Mouse (Mus musculus) right cerebral cortex, postnatal 25 days (tissue): Measurements from ENCODE around the gene Aff1.

ENCODE experiments used
- DNase-seq: peaks from one replicate; pipeline ENCODE4 v3.0.0; 2022

Gene Aff1

DNA sequence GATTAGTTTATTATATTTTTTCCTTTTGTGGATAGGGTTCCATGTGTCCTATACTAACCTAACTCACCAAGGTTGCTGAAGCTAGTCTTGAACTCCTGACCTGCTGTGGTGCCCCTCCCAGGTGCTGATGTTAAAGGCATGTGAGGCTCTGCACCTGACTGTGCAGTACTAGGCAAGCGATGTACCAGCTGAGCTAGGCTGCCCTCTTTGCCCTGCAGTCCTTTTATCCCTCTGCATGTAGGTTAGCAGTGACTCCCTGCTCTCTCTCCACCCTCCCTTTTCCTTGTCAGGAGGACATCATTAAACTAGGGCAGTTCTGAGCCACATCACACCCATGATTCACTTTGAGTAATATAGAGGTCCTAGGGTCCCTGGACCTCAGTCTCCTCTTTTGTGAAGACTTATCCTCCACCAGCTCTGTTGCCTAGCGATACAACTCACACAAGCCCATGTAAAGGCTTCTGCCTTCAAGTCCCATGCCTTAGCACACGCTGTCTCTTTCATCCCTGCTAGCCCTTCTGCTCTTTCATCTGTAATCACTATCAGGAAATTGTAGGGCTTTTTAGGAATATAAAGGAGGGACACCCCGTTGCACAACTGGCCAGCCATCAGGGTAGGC, 35.7 kb downstream of the Aff1 start:
- DNase-seq: no peak

DNA sequence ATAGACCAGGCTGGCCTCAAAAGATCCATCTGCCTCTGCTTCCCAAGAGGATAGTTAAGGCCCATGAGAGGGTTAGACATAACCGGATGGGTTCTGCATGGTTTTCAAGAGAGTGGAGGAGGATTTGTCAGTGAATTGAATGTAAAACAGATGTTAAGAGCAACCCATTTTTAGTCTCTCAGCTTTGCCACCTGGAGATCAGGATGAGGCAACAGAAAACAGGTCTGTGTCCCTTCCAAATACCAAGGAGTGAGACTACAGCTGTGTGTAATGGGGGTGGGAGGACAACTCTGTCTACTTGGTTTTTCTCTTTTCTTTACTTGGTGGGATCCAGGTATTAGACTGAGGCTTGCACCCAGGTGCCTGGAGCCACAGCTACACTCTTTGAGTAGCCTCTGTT, 37.1 kb downstream of the Aff1 start:
- DNase-seq: no peak

DNA sequence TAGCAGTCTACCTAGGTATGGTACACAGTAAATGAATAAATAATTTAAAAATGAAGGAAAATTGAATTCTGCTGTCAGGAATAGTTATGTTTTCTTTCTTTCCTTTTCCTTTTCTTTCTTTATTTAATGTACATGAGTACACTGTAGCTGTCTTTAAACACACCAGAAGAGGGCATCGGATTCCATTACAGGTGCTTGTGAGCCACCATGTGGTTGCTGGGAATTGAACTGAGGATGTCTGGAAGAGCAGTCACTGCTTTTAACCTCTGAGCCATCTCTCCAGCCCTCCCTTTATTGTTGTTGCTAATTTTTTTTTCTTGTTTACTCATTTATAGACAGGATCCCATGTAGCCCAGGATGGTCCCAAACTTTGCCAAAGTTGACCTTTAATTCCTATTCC, 38.0 kb downstream of the Aff1 start:
- DNase-seq: no peak

DNA sequence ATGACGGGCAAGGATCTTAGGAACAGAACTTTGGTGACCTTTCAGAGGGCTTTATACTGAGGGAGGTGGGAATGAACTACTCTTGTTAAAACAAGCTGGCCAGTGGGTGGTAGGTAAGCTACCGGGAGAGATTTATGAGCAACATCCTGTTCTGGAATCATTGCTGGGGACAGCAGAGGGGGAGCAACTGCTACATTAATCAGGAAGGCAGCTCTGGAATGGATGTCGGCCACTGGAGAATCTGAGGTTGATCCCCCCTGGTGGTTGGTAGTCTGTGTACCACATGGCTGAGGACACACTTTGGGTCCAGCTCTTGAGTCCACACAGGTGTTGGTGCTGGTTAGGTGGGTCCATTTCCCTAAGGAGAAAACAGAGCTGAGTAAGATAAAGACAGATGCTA, 38.6 kb downstream of the Aff1 start:
- no peak for DNase-seq

DNA sequence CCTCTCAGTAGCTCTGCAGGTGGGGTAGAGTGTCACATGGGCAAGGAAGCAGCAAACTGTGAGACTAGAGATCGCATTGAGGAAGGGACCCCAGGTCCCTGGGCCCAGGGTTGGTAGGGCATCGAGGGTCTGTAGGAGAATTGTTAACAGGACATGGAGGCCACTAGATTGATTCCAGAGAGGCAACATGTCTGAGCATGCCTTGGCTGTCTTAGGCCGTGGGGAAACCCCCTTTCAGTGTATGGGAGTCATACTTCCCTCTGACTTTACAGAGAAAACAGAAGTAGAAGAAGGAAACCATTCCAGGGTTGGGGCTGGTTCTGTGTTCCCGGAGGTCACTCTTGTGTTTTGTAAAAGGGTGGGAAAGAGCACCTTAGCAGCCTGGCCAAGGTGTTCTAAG, 40.4 kb downstream of the Aff1 start:
- DNase-seq: no peak

DNA sequence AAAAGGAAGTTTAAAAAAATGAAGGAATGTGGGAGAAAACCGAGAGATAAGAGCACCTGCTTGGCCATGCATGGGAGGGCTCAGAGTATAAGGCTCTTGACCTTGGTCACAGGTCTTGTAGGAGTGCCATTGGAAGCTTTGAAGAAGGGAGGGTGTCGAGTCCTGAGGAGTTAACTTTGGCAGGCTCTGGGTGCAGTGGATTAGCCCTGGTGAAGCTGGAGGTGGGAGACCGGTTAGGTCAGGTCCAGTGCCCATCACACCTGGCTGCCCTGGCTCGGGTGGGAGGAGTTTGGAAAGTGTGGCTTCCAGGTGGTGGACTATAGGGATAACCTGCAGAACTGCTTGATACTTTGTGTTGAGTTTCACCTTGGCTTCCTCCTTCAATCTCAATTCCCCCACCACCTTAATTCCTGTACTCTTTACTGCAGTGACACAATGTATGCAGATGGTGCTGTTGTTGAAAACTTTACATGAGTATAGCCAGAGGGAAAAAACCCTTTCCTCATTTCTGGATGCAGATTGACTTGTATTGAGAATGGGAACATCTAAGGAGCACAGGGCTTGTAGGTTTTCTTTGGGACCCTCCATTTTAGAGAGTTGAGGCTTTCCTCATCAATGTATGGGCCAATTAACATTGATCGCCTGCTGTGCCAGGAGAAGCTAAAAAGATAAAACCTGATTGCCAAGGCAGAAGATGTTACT, 43.4 kb downstream of the Aff1 start:
- no peak for DNase-seq

DNA sequence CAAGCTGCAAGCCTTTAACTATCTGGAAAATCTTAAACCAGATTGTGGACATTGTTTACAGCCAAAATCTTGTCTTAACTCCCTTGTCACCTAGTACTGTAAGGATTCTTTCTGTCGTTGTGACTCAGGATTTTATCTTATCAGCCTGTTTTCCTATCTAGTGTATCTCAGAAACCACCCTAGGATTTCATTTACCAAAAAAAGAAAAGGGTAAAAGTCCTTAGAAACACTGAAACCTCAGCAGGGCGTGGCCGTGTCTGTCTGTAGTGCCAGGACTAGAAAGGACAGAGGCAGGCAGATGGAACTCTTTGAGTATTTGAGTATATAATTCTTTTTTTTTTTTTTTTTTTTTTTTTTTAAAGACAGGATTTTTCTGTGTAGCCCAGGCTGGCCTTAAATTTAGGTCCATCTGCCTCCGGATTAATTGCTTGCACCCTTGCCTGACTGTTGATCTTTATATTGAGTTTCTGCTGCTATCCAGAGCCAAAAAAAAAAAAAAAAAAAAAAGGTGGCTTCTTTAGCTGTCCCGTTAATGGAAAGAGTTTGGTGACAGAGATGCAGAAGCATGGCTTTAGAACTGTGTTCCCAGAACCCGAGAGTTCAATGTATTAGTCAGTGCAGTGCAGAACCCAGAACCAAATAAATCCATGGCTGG, 44.5 kb downstream of the Aff1 start:
- no peak for DNase-seq

DNA sequence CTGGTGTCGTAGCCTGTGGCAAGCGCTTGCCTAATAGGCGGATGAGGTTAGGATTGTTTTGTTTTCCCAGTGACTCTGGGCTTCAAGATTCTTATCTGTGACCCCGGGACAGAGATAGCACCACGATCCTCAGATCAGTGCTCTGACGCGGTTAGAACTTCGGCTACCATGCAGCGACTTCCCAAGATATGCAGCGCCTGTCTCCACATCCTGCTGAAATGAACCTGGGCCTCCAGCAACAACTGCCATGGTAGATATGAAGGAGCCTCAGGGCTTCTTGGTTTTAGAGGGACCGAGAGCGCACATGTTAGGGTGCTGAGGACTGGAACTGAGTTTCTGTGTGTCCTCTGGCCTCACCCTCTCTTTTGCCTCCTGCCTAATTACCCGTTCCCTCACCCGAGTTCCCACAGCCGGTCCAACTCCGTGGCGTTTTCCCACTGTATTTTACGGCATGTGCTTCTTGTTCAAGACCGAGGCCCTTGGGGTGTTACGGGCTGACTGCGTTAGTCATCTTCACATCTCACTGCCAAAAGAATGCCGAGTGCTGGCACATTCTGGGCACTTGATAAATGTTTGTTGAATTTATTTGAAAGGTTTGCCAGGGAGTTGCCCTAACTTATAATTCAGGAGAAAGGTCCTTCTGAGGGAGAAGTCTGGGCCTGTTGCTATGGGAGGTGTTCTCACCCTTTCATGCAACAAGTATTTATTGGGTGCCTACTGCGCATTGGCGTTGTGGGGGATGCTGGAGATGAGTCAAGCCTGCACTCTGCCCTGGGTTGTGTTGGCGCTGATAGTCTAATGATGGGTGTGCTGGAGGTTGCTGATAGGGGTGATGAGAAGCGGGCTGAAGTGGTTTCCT, 45.3 kb downstream of the Aff1 start:
- no peak for DNase-seq

DNA sequence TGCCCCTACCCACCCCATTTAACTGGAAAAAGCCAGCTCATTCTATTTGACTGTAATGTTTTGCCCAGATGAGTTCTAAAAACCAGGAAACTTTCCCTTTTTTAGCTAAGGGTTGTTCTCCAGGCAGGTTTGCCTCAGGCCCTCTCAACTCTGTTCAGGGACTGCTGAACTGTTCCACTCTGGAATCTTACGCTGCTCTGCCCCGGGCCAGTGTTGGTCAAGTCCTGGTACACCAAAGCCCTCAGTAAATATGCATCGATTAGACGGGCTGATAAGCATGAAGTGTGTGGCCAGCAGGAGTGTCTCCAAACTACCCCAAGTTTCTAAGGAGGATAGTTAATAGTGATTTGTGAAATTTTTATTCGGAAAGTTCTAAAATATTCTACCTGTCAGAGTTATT, 46.3 kb downstream of the Aff1 start:
- no peak for DNase-seq

DNA sequence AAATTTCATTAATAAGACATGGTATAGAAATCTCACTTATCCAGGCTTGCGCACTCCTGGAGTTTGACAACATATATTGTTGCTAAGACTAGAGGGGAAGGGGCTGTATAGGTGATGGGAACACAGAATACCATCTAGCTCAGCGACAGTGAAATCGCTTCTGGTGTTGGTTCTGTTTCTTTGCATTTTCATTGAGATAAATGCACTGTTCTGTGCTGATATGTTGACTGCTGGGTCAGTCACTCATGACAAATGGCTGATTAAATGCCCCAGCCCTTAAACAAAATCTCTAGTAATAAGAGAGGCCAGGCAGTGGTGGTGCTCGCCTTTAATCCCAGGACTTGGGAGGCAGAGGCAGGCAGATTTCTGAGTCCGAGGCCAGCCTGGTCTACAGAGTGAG, 47.0 kb downstream of the Aff1 start:
- DNase-seq: no peak

DNA sequence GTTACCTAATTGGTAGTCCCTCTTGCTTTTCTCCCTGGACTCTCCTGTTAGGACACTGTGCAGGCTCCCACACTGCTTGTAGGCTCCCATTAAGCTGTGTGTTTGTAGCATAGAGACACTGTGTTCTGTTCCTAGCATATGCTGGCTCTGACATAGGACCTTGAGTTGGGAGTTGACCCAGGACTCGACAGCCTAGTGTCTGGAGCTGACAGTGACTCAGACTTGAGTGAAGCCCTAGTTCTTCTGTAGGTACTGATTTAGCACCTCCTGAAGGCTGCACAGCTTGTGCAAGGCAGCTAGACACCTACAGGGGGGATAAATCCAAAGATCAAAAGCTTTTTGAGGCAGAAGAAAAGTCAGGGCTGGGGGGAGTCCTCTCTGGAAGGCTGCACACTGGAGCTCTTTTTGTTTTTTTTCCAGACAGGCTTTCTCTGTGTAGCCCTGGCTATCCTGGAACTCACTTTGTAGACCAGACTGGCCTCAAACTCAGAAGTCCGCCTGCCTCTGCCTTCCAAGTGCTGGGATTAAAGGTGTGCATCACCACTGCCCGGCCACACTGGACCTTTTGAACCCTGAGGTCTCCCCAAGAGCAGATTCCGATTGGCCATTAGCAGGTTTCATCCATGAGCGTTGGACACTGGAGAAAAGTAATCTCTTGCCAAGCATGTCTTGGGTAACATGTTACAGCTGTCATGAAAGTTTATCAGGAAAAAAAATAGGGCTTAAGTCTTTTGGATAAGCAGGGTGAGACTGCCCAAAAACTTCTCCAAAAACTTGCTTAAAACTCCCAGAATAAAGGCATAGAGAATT, 48.1 kb downstream of the Aff1 start:
- DNase-seq: no peak

DNA sequence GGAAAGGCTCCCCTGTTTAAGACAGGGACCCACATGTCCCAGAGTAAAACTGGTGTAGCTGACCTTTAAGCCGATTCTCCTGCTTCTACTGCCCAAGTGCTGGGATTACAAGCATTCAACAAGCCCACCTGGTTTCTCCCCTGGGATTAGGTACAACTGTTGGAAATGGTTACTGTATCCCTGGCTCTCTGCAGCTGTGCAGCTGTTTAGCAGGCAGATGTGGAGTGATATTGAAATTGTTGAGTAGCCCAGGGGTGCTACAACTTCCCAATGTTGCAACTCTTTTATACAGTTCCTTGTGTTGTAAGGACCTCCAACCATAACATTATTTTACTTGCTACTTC, 48.7 kb downstream of the Aff1 start:
- DNase-seq: no peak

DNA sequence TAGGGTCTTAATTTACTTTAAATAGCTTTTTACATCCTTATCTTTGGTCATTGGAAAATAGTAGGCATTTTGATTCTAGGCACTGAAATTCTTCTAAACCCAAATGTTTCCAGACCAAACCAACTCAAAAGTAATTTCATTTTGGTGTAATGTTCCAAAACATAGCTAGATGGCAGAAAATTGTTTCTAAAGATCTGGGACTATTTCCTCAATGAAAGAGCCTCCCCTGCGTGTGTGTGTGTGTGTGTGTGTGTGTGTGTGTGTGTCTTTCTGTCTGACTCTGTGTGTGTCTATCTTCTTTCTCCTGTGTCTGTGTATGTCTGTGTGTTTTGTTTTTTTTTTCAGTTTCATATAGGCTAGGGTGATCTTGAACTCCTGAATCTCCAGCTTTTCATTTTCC, 49.3 kb downstream of the Aff1 start:
- no peak for DNase-seq

DNA sequence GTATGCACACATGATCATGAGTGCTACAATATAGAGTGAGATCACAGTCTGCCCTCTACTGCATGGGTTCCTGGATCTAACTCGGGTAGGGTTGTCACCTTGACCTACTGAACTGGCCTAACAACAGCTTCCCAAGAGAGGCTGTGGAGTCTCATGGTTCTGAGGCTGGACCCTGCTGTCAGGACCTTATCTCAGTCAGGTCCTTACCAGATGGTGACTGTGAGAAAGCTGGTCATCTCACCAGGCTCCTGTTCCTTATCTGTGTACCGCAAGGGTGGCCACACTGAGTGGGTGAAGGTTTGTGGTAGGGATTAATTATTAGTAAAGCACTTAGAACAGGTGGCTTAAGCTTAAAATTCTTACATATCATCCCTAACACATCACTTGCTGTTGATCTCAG, 49.8 kb downstream of the Aff1 start:
- no peak for DNase-seq

DNA sequence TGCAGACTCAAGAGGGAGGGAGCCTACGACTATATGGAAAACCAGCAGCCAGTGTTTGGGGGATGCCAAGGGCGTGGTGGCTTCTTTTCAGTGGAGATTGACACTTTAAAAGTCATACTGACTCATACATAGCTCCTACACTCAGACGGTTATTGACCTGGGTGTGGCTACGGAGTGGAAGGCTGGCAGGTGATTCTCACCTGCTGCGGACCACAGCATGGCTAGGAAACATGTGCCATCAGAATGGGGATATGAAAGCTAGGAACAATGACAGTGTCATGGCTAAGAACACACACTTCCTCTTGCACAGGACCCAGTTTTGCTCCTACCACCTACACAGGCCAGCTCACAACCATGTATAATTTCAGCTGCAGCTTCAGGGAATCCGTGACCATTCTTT, 52.4 kb downstream of the Aff1 start:
- DNase-seq: no peak

DNA sequence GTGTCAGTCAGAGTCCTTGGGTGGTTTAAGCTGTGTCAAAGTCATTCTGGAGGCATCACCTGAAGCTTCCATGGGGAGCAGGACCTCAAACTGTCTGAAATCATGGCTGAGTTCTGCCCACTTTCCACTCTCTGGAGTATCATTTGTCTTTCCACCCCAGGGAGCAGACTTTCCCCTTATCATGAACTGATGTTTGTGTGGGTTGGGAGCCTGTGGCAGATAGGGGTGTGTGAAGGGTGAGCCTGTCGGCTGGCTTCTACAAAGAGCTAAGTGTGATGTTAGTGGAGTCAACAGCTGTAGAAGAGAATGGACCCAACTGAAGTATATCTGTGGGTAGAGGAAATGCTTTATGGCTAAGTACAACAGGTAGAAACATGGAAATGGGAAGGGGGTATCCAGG, 53.5 kb downstream of the Aff1 start:
- no peak for DNase-seq

DNA sequence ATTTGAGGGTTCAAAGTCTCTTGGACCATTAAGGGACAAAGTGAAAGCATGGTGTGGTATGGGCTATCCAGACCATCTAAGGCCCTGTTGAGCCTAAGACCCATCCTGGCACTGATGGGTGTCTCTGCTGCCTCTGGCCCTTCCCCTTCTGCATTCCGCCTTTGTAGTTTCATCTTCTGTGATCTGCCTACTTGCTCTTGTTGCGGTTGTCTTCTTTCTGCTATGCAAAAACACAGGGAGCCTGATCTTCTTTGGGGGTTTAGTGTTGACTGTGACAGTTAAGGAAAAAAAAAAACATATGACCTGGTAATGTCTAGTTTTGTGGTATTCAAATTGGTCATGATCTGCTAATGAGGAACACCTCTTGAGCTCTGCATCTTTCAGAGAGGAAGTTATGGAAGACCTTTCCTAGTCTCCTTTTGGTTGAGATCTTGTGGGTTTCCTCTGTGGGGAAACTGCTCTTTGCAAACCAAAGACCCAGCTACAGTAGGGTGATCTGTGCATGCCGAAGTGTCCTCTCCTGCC, 54.4 kb downstream of the Aff1 start:
- DNase-seq: no peak

DNA sequence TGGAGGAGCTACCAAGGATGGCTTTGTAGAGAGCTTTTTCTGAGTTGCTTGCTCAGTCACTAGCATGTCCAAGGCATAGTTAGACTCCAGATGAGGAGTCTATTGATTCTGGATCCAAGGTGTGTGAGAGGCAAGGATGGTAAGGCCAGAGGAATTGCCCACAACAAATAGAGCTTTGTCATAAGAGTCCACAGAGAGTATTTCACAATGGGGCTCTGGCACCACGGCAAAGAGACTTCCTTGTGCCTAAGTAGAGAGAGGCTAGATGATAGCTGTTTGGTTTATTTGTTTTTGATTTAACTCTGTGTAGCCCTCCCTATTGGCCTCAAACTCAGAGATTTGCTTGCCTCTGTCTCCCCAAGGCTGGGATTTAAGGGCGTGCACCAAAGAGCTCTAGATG, 54.9 kb downstream of the Aff1 start:
- no peak for DNase-seq

DNA sequence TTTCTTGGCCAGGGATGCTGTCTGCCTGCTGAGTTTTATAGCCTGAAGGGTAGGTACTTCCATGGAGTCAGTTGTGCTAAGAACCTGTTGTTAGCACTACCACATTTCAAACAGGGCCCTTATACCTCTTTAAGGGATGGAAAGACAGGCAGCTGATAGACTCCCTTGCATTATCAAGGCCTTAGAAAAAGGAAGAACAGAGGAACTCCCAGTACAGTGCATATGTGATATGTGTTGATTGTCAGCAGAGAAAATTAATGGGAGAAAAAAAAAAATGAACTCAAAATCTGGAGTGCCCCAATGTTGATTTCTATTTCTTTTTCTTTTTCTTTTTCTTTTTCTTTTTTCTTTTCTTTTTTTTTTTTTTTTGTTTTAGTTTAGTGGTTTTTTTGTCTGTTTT, 56.2 kb downstream of the Aff1 start:
- DNase-seq: no peak

DNA sequence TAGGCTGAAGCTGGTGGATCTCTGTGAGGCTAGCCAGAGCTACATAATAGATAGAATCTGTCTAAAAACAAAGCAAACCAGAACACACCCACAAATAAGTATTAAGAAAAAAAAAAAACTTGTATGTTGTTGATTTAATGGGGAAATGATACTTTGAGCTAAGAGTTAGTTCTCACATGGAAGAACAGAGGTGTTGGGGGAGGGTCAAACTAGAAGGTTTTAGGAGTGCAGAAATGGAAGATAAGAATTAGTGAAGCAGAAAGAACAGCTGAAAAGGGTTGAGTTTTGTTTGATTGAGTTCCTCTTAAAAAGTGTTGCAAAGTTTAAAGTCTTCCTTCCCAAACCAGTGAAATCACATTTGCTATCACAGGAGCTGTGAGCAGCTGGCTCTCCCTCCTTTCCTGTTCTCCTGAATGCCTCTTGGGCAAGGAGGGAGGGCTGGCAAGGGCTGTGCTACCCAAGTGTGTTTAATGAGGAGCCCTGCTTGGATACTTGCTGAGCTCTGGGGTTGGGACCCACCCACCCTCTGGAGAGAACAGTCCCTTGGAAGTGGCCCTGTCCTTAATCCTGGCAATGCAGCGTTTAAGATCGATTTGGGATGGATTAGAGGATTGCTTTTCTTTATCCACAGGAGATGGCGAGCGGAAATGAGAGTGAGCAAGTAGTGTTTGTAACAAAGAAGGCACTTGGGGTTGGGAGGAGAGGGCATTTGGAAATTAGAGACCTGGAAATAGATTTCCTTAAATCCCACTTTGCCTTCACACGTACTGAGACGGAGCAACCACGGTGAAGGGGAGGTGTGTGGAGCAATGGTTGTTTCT, 57.5 kb downstream of the Aff1 start:
- no peak for DNase-seq

DNA sequence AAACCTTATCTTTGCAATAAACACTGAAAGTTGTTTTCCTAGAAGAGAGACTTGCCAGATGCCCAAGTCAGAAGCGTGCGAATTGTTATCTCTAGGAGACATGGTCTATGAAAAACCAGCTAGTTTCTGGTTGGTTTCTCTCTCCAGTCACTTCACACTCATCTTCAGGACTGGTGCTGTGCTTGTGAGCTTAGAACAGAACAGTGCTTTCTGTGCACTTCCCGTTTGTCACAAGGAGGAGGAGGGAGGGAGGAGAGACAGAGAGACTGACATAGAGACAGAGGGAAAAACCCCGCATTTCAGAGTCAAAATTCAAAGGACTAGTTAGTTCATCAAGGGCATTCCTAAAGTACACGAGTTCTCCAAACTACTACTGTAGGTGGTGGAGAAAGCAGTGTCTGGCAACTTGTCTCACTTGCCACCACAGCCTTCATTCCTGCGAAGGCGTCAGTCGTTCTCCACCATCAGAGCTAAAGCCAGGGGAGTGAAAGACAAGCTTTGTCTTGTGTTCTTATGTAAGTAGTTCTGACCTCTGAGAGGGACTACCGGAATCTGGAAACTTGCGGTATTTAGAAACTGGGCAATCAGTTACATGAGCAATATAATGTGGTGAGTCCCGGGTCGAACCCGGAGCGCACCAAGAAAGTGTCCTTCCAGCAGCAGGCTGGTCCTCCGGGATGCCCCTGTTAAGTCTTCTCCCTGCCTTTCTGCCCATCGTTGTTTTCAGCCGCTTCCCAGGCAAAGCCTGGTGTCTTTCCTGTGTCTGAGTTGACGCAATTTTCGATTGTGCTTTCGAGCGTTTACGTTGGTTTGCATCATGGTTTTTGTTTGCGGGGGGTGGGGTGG, 60.7 kb downstream of the Aff1 start:
- no peak for DNase-seq
